Mouse (Mus musculus): ENCODE measurements around the gene Hist1h3e. TPM values are rescaled to one million over a fixed set of nuclear protein-coding genes. Genes with fewer than 3 reads are reported as not detected.
A peak's percentile ranks its signal among the peaks of the same experiment; 100 is the strongest.
"Not testable (repeated sequence)": the region's sequence is repeated elsewhere in the genome, so short reads cannot be mapped to it uniquely, and the experiment has no call there.

Gene Hist1h3e
- polyA plus RNA-seq, 1 experiment from 2014 or later = 3.5 TPM

DNA sequence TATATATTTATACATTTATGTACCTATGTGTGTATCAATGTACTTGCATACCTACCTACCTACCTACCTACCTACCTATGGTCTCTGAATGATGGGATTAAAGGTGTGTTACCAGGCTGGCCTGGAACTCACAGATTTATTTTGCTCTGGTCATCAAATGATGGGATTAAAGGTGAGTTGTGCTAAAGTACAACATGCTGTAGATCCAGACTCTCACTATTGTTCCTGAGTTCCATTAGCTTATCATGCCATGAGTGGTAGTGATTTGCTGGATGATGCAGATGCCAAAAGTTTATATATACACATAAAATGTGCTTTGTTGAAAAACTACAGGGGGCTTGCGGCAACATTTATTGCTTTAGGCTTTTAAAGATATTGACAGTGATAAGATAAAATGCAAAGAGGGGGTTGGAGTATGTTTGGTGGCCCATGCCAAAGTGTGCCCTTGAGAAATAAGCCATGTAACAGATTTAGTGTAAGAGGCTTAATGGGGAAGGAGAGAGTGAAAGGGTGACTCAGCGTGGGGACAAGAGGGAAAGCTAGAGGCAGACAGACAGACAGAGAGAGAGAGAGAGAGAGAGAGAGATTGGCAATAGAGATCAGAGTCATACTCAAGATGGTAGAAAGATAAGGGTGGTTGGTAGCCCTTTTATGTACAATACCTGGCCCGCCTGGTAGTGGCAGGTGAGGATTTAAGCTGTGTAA lies 25.0 kb downstream of the Hist1h3e start:
- peak overlapping the region; percentile 69; the same call in 1 of the 2 replicates for H3K4me2 ChIP-seq (replicated peaks)
- no peak overlapping the region for H3K9ac ChIP-seq
- 69% methylated on average over 3 of the region's 3 CpGs for WGBS

DNA sequence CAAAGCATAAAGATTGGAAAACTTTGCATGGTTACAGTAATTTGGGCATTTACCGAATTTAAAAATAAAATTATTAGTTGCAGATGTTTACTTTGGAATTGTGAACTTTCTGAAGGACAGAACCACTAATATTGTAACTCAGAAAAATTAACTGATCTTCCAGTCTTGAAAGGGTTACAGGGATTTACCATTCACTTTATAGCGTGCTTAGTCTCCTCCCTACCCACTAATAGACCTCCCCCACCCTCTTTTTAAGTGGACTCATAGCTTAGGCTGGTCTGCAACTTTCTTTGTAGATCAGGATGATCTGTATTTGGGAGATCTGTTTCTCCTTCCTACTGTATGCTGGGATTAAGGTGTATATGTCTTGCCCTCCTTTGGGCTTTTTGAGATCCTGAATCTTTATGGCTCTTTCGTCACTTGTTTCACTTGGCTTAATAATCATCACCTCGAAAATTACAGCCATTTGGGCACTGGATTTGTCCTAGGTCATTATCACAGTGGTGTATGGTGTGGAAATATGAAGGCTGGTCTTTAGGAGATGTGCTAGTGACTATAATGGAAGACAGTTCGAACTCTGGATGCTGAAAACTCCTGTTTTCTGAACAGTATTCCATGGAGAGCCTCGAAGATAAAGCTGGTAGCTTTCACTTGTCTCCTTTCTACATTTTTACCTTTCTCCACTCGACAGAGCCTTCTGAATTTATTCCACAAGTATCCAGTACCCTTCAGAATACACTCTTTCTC lies 25.9 kb downstream of the Hist1h3e start:
- Histone ChIP-seq H3K27ac (peak overlapping the region; percentile 27), H3K36me3 (no peaks in the 10 kb centered on the region), H3K4me2 (replicated peaks) (peak overlapping the region; percentile 69), H3K4me1 (replicated peaks) (peaks cover 17% of the 10 kb centered on the region), H3K27me3 (replicated peaks) (no peaks in the 10 kb centered on the region), H3K4me3 (replicated peaks) (peak overlapping the region; percentile 50), H3K9ac (peak overlapping the region; percentile 42), H3K9me3 (no peaks in the 10 kb centered on the region)
- no peak for ATAC-seq
- 14% methylated on average over 7 of the region's 7 CpGs for WGBS

More for the DNA sequence above, 25.0 kb downstream of the Hist1h3e start:
- peaks cover 16% of the 10 kb centered on the region for H3K4me1 ChIP-seq (replicated peaks)
- H3K27me3 ChIP-seq (replicated peaks) = no peaks in the 10 kb centered on the region
- no peaks in the 10 kb centered on the region for H3K36me3 ChIP-seq
- no peaks in the 10 kb centered on the region for H3K9me3 ChIP-seq
- no peak for ATAC-seq
- H3K27ac ChIP-seq = no peak overlapping the region
- H3K4me3 ChIP-seq (replicated peaks) = no peak overlapping the region

DNA sequence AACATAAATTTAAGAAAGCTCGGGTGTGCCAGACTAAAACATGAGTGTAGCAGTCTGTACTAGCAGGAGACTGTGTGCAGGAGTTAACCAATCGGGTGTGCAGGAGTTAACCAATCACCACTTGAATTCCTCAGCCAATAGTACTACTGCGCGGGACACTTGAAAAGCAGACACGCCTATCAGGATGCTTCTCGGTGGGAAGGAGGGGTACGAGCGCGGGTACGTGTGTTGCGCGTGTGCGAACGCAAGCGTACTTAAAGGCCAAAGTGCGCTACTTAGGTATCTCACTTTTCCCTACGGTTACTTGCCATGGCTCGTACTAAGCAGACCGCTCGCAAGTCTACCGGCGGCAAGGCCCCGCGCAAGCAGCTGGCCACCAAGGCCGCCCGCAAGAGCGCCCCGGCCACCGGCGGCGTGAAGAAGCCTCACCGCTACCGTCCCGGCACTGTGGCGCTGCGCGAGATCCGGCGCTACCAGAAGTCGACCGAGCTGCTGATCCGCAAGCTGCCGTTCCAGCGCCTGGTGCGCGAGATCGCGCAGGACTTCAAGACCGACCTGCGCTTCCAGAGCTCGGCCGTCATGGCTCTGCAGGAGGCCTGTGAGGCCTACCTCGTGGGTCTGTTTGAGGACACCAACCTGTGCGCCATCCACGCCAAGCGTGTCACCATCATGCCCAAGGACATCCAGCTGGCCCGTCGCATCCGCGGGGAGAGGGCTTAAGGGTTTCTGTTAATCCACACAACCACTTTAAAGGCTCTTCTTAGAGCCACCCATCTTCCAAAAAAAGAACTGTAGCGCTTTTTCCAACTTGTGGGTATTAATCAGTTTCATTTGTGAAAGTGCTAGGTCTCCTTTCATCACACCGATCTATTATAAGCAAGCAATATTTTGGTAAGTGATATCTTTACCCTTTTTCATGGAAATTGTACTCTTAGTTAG lies 26.8 kb downstream of the Hist1h3e start, which contains the start of gene Hist1h3g:
Gene Hist1h3g, plus strand, starts transcription at position 286 of the 939 bp plus-strand sequence.
- H3K4me1 ChIP-seq (replicated peaks) = peaks cover 15% of the 10 kb centered on the region
- H3K9ac ChIP-seq = peak within 1 kb of the TSS; percentile 53
- H3K27ac ChIP-seq = peak within 1 kb of the TSS; percentile 93
- not testable (repeated sequence) for H3K36me3 ChIP-seq; H3K9me3 ChIP-seq; H3K27me3 ChIP-seq (replicated peaks)
- peak within 1 kb of the TSS; percentile 69 for H3K4me2 ChIP-seq (replicated peaks)
- peak; percentile 90 for ATAC-seq
- H3K4me3 ChIP-seq (replicated peaks) = peak within 1 kb of the TSS; percentile 50
- WGBS = under 1% methylated on average over 49 of the region's 62 CpGs

DNA sequence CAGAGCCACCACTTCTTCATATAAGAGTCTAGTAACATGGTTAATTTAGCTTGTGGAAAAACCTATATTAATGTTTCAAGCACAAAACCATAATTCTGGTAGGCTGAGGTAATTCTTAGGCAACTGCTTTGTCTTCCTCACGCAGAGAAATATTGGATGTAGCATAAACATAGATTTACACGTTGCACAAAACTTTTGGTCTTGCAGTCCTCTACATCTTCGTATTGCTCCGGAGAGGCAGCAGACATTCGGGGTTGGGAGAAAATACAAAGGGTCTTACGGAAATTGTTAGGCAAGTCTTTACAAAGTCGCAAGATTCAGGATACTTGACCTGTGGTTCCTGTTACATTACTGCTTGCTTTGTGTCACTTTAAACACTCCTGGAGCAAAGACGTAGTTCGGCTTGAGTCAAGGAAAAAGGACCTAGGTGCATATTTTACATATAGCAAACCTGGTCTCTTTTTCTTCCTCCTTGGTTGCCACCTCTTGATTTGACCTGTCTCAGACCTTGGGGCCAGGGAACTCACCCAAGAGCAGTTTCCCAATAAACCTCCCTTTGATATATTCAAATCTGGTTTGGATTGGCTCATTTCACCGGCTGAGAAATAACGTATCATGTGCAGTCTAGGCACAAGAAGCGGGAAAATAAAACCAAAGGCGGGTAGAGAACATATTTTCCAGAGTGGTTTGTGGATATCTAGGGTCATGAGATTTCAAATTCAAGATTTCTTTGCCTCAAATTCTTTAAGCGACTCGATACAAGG lies 27.6 kb downstream of the Hist1h3e start:
- Histone ChIP-seq H3K9me3 (no peaks in the 10 kb centered on the region), H3K36me3 (no peaks in the 10 kb centered on the region), H3K4me2 (replicated peaks) (peak overlapping the region; percentile 69), H3K4me3 (replicated peaks) (peak overlapping the region; percentile 50), H3K9ac (peak overlapping the region; percentile 31), H3K27me3 (replicated peaks) (no peaks in the 10 kb centered on the region), H3K27ac (peak overlapping the region; percentile 93), H3K4me1 (replicated peaks) (peaks cover 15% of the 10 kb centered on the region)
- peak; percentile 32 for ATAC-seq
- under 1% methylated on average over 15 of the region's 15 CpGs for WGBS

GRCm38 (mm10) chr13:23533560-23534367 lies 28.4 kb downstream of the Hist1h3e start, which contains the start of gene Hist1h2af:
Gene Hist1h2af (plus strand): TSS chr13:23533906.
- H3K27me3 ChIP-seq (replicated peaks); H3K36me3 ChIP-seq; H3K9me3 ChIP-seq: not testable (repeated sequence)
- Histone ChIP-seq H3K4me2 (replicated peaks) (peak within 1 kb of the TSS; percentile 69), H3K9ac (peak within 1 kb of the TSS; percentile 41), H3K4me1 (replicated peaks) (peaks cover 15% of the 10 kb centered on the region), H3K4me3 (replicated peaks) (peak within 1 kb of the TSS; percentile 50), H3K27ac (peak within 1 kb of the TSS; percentile 93)
- under 1% methylated on average over 27 of the region's 53 CpGs for WGBS
- ATAC-seq = peak; percentile 57

DNA sequence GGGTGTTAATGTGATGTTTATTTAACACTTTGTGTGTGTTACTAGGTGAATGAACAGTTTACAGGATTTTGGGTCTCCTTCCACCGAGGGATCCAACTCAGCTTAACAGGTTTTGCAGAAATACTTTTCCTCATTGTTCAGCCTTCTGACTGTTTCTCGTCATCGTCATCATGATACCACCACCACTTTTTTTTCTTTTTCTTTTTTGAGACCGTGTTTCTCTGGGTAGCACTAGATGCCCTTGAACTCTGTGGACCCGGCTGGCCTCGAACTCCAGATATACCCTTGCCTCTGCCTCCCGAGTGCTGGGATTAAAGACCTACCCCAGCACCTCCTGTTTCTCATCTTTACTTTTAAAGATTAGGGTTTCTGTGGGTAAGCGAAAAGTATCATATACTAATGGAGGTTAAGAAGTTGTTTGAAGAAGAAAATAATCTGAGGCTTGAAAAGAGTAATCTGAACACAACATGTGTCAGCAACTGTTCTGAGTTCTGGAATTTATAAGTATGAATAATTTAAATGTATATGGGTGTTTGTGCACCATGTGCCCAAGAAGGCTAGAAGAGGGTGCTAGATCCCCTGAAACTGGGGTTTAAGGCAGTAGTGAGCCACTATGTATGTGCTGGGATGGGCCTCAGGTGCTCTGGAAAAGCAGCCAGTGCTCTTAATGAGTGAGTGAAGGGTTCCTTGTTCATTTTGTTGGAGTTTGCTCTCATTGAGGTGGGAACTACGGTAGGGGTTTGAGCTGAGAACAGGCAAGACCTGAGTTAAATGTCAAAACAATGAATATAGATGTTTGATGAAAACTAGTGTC lies 29.7 kb downstream of the Hist1h3e start:
- Histone ChIP-seq H3K36me3 (no peaks in the 10 kb centered on the region), H3K4me1 (replicated peaks) (peaks cover 15% of the 10 kb centered on the region), H3K9me3 (no peaks in the 10 kb centered on the region), H3K27me3 (replicated peaks) (no peaks in the 10 kb centered on the region), H3K4me2 (replicated peaks) (peak overlapping the region; percentile 69), H3K4me3 (replicated peaks) (peak overlapping the region; percentile 39), H3K27ac (peak overlapping the region; percentile 93), H3K9ac (peak overlapping the region; percentile 45)
- ATAC-seq = no peak
- WGBS = 22% methylated on average over 9 of the region's 9 CpGs

- peak within 1 kb of the TSS; percentile 69 for H3K4me2 ChIP-seq (replicated peaks)
- no peaks in the 10 kb centered on the region for H3K9me3 ChIP-seq
- peak within 1 kb of the TSS; percentile 93 for H3K27ac ChIP-seq
- H3K9ac ChIP-seq = peak within 1 kb of the TSS; percentile 46
- H3K36me3 ChIP-seq = no peaks in the 10 kb centered on the region
- peaks cover 11% of the 10 kb centered on the region for H3K4me1 ChIP-seq (replicated peaks)
- H3K4me3 ChIP-seq (replicated peaks) = peak within 1 kb of the TSS; percentile 39
- no peaks in the 10 kb centered on the region for H3K27me3 ChIP-seq (replicated peaks)
- WGBS = under 1% methylated on average over 61 of the region's 70 CpGs
- ATAC-seq = peak; percentile 76
Measured at GRCm38 (mm10) chr13:23530901-23531875, 31.0 kb downstream of the Hist1h3e start, which contains the start of gene Hist1h4h. Gene Hist1h4h (plus strand): TSS chr13:23531050.

DNA sequence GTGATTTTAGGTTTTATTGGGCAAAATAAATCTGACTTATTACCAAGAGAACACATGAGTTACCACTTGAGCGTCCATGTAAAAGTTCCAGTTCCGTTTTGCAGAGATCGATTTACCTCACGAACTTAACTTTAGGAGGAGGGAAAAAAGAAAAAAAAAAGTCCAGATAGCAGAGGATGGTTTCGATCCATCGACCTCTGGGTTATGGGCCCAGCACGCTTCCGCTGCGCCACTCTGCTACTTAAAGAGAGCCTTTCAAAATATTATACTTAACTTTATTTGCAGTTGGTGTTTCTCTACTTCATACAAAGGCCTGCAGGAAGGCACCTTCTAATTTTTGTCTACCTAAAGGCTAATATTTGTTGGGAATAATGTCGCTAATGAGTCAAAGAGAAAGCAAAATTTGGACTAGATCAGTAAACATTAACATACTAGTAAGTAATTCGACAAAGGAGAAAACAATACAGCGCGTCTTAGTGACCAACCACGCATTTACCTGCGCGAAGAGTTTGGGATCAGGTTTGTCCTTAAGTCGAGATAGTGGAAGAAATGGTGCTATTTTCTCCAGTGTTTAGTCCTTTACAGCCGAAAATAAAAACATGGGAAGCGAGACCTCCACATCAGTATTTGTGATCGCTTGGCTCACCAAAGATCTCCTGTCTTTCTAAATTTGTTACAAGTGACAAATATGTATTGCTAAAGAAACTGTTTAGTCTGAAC lies 31.8 kb downstream of the Hist1h3e start:
- Histone ChIP-seq H3K27me3 (replicated peaks) (no peaks in the 10 kb centered on the region), H3K9ac (peak overlapping the region; percentile 46), H3K27ac (peak overlapping the region; percentile 93), H3K4me1 (replicated peaks) (peaks cover 13% of the 10 kb centered on the region), H3K36me3 (no peaks in the 10 kb centered on the region), H3K9me3 (no peaks in the 10 kb centered on the region), H3K4me3 (replicated peaks) (peak overlapping the region; percentile 39), H3K4me2 (replicated peaks) (peak overlapping the region; percentile 69)
- no peak for ATAC-seq
- WGBS = under 1% methylated on average over 20 of the region's 20 CpGs
